Mouse (Mus musculus): ENCODE measurements around the gene Smad3.

- TF ChIP-seq EP300 (IDR thresholded peaks at IDR 0.05) (no peak), CTCF (IDR thresholded peaks at IDR 0.05) (no peak)
These were observed 8.4 kb downstream of the Smad3 start for GRCm38 (mm10) chr9:63749296-63749915.
